Mouse (Mus musculus) C3H10T1/2 (cell line): ENCODE measurements around the gene Mageb18. TPM values are rescaled to one million over a fixed set of nuclear protein-coding genes. Genes with fewer than 3 reads are reported as not detected.

Experiments used
- polyA plus RNA-seq, 2 experiments: library from polyadenylated mRNA; unstranded; fragments of >200 nt; fragmentation: generic; extraction: Trizol; gene quantifications; one replicate each; pipeline ENCODE4 v1.2.1; 2012; ENCODE audit warnings: missing spikeins in 2 of 2

Mageb18 gene
- not detected for polyA plus RNA-seq

DNA sequence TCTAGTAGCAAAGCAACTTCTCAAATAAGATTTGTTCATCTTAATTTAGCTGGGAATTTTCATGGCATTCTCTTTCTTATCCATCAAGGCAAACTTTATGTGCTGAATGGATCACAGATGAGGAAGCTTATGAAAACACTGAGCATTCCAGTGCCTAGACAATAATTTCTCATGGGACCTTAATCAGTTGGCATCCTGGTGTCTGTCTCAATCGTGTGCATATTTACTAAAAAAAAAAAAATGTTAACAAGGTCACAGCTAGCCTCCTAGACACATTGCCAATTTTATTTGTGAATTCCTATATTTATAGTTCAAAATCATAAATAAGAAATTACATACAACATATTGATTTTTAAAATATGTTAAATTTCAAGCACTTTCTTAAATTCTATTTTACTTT lies at the start of gene Mageb18:
Gene Mageb18, minus strand, starts transcription at position 101 of the 400 bp plus-strand sequence.

DNA sequence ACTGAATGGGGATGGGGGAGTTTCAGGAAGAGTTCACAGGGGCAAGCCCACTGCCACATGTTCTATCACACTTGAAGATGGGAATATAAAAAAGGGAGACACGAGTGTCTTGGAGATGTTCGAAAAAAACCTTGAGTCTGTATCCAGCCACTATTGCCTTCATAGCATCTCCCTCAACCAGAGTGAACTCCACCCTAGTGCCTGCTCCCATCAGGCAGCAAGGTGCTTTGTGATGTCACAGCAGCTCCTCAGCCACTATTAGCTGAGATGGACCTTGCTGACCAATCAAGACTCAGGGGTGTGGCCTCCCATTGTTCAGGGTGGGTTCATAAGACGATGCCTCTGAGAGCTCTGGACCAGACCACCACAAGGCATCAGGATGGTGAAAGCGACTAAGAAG lies 109.7 kb downstream of the Mageb18 start, which contains the start of gene Gm5941:
Gene Gm5941, plus strand, starts transcription at position 301 of the 400 bp plus-strand sequence.

Other genes with a start within 250 kb of the Mageb18 start
- gene Gm5941, start 109.6 kb downstream of the Mageb18 start, polyA plus RNA-seq: not detected